Mouse (Mus musculus) lung, postnatal 14 days (tissue): Measurements from ENCODE around the gene Ebf3.

Source experiments
- DNase-seq: peaks from one replicate; pipeline ENCODE4 v3.0.0; 2021

Ebf3 gene

DNA sequence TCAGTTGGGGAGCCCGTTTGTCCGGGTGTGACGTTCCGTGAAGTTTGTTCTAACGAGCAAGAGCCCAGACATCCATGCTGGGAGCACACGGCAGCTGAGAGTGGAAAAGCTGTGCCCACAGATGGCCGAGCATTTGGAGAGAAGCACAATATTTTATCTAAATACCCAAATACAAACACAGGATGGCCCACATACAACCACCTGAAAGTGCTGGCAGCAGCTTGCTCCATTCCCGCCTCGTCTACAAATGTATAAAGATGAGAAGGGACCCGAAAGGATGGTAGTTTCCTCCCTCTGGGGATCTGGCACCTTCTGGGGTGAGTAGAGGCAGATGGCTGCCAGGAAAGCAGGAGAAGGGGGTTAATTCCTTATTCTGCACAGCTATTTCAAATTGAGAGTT lies 42.0 kb downstream of the Ebf3 start:
- no peak for DNase-seq

DNA sequence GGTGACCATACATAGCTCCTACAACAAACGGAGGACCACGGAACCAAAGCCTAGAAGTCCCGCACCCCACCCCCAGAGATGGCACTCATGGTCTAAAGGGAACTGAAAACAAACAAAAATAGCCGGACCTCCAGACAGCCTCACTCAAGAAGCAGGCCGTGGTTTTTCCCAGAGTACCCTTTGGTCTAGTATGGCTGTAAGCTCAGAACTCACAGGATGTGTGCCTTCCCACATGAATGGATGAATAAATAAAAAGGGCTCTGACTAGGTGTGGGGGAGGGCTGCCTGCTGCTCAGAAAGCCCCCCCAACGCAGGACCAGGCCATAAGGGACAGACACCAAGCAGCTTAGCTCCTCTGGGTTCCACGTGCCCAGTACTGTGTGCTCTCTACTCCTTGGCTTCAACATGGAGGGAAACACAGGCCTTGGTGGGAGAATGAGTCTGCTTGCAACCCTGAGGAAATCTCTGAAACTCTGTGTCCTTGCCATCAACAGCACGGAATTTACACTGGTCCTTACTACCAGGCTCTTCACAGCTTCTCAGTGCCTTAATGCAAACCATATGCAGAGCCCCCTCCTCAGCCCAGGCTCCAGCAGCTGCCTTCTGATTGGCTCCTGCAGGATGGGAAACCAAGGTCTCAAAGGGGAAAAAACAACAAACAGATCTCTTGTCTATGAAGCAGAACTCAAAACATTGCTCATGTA lies 45.6 kb downstream of the Ebf3 start:
- DNase-seq: no peak

DNA sequence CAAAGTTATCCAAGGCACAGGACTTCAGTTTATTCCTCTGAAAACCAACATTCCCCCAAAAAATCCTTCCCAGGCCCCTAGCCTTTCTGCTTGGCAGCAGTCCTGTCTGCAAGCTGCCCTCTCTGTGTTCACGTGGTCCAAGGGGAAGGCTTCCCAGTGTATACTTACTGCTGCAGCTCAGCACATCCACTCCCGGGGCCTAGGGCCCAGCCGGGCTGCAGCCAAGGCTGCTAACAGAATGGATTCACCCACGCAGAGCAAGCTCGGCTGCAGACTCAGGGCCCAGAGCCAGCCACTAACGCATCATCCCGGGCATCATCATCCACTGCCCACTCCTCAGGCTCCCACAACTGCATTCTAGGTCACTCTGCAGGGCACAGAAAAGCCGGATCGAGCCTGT lies 46.8 kb downstream of the Ebf3 start:
- DNase-seq: no peak

DNA sequence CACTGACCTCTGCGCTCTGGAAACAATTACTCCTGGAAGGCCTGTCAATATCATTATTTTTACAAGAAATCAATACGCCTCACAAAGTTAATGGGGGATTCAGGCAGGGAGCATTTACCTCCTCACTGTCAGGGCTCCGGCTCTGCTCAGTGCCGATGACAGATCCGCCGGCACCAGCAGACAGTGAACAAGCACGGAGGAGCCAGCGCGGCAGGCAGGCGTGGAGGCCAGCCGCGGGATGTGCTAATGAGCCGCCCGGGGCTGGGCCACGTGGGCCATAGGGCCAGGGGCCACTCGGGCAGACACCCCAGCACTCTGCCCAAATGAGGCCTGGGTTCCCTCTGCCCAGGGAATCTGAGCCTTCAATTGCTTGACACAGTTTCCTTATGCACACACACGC lies 47.7 kb downstream of the Ebf3 start:
- DNase-seq: no peak

DNA sequence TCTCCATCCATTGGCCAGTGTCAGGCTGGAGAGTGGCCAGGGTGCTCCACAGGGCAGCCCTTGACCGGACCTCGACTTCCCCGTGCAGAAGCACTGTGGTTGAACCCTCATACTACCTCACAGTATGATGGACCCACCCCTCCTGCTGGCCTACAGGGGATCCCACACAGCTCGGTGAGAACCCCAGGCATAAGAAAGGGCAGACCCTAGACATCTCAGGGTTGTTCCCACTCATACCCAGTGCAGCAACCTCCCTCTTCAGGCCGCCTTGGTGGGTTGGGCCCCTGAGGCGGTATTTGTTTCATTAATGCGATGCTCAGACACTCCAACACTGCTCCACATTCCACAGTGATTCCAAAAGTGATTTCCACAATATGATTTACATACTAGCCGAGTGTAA lies 51.9 kb downstream of the Ebf3 start:
- no peak for DNase-seq

DNA sequence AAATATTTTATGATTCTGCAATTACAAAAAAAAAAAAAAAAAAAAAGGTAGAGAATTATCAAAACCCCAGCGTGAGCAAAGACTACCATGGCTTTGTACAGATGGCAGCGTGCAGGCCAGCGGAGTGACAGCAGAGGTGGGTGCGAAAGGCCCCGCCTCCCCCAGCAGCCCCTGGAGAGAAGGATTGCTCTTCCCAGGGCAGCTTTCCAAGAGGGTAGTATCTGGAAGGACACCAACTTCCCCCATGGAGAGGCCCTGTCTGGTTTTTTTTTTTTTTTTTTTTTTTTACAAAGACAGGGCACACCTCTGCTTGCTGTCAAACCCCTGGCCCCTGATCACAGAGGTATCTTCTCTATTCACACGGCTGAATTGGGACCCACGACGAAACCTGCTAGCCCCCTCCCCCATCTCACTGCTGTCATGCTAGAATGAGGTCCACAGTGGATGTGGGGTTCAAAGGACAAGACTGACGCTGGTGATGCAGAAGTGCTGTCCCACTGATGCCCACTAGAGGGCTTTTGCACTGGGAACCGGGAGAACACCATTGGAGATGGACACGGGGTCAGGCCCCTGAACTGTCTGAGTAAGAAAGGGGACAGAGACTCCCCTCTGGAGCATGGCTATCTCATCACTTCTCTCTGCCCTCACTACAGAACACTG lies 67.9 kb downstream of the Ebf3 start:
- peak; percentile 77 for DNase-seq

DNA sequence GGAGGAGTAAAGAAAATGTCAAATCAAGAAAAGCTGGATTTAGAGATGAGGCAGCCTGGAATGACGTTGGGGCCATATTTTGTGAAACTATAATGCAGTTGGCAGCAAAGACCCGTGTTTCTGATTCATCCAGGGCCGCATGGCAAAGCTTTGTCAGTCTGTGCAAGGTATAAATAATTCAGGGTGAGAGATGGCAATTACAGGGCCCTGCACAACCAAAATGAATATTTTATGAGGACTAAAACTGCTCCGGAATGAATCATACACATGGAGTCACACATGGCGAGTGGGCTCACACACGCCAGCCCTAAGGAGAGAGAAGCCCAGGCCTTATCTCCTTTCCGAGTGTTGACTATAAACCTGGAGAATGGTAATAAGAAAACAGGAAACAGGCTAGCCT lies 69.4 kb downstream of the Ebf3 start:
- no peak for DNase-seq

DNA sequence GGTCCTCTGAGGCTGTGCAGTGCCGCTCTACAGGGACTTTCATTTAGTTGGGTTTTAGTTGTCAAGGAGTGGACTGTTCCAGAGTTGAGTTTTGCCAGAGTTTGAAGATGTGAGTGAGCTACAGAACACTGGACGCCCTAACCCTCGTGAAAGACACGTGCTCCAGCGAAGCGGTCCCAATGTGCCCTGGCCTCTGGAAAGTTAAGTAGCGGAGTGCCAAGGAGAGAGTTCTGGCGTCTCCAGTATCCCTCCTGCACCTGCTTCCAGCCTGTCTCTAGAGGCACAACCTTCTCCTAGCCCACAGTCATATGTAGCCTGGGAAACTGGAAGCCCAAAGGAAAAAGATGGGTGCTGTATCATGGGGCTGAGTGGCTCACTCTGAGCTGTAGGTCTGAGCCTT lies 73.8 kb downstream of the Ebf3 start:
- no peak for DNase-seq

DNA sequence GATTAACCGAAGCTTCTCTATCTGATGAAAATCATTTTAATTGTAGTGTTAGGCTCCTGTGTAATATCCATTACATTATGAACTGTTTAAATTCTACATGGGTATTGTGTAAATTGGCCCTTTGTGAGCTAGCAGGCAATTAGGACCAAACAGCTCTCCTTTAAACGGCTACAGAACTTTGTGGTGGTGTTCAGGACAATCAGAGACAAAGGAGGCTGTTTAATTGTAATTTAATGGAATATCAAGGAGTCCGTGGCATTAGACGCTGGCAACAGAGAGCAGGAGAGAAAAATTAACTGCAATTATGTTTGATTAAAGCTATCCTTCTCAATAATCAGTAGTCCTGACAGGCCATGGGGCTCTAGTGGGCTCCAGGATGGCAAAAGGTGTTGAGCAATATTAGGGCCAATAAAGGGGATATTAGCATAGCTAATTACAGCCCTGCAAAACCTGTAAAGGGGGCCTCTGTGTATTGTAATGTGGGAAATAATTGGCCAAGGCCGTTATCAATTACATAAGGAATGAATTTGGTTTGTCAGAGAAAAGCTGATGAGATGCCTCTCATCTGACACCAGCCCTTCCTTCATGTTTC lies 74.6 kb downstream of the Ebf3 start:
- no peak for DNase-seq

DNA sequence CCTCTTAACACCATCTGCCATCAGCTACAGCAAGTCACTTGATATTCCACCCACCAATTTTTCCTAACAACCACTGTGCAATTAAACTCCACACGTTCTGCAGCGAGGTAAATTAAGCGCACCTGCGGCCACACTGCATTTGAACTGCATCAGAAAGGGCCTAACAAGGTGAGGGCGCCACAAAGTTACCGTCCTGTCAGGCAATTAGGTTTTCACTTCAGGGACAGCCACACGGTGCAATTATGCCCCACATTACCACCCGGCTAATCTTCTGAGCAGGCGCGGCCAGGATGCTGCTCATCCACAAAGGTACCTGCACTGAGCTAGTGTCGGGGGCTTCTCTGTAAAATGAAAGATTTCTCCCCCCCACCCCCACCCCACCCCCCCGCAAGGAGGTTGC lies 76.8 kb downstream of the Ebf3 start:
- no peak for DNase-seq

DNA sequence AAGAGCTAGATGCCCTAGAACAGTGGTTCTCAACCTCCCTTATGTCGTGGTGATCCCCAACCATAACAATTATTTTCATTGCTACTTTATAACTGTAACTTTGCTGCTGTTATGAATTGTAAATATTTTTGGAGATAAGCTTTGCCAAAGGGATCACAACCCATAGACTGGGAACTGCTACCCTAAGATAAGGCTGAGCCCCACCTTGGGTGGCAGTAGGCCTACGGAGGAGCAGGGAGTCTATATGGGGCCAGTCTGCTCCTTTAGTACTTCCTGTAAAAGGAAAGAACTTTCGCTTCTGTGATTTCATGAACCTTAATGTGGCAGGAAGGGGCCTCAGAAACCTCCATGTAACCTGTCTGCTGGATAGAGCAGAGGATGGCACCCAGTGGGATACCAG lies 90.4 kb downstream of the Ebf3 start:
- no peak for DNase-seq

DNA sequence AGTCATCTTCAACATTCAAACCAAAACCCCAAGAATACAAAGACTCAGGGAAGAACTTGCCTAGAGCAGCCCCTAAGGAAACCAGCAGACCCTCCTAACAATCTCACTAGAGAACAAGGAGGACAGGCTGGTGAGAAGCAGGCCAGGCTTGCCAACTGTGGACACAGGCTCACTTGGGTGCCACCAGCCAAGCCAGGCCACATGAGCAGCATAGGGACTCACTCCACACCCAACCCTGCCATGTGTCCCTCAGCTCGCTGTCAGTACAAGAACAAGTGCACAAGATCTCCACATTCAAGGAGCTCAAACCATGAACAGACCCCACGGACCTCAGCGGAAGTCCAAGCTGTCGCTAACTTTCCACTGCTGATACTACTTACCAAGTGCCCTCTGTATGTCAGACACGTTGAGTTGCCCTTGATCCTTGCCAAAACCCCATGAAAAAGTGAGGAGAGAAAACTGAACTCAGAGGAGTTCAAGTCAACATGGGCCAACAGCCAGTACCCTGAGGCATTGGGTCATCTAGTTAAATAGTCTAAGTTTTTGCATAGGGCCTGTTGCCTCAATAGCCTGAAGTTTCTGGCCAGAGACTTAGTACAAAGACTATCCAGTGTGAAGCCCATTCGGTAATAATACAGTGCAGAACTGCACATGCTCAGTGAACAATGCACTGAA lies 91.3 kb downstream of the Ebf3 start:
- DNase-seq: no peak

DNA sequence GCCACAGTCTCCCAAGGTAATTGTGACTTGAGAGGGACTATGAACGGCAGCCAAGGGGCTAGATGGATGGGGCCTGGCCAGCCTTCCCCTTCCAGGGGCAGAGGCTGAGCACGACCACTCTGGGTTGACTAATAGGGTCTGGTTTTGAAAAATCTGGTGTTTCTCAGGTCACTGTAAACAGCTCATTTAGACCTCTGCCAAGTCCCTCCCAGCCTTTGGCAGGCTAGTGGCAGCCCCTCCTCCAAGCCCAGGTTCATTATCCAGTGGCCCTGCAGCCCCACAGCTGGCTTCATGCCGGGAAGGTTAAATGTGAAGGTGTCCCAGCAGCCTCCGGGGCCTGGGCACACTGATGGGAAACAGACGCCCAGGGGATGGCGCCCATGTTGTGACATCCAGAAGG lies 92.6 kb downstream of the Ebf3 start:
- DNase-seq: no peak

DNA sequence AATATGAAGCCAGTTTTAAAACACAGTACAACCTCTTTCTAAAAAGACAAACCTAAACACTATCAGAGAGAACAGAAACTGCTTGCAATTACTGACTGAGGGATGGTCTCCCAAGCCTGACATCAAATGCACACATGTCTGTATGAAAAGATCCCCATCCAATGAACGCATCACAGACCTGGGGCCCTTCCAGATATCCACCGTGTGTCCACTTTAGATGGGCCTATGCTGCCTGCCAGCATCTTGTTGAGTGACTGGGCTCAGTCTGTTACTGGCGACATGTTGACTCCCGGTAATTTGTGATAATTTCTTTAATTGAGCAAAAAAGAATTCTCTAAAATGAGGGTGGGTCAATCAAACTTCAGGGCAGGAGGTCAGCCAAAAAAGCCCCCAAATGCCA lies 93.8 kb downstream of the Ebf3 start:
- no peak for DNase-seq

DNA sequence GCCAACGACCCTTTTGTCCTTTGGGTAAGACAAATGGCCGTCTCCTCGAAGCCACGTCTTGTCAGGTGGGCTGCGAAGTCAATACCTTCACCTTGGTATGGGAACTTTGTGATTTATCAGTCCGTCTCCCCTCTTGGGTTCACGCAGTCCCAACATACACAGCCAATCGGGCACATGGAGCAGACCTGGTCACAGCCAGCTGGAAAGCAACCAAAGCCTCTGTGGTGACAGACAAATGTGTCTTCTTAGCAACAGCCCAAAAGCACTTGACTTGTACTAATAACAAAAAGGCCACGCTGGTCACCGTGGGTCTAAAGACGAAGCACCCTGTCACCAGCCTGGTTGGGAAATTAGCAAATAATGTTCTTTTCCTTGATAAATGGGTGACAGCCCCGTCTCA lies 95.5 kb downstream of the Ebf3 start:
- no peak for DNase-seq

DNA sequence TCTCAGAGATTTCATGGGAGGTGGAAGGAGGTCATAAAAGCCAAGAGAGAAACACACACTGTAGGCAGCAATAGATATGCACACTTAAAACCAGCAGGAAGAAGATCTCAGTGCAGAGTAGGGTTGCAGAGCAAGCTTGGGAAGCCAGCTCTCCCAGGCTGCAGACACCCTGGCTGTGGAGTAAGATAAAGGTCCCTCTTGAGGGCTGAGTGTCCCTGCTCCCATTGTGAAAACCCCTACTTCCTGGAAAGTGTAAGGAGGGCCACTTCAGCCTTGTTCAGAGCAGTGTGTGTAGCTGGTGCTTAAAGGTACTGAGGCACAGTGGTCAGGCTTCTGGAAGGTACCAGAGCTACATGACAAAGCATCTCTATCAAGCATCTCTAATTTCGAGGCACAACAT lies 100.8 kb downstream of the Ebf3 start:
- DNase-seq: no peak

DNA sequence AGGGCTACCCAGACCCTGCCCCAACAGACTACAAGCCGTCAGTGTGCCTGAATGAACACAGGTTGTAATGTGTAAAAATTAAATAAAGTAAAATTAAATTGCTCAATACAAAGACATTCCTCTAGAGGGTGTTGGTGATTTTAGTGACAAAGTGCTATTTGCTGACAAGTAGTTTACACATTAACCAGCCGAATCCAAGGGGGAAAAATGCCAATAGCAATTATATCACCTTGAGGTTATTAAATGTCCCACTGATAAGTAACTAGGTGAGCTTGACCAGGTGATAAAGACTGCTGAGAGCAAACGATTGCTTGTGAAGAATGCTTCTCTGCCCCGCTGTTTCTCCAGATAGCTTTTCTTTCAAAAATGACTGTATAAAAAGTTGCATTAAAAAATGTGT lies 102.9 kb downstream of the Ebf3 start:
- no peak for DNase-seq

DNA sequence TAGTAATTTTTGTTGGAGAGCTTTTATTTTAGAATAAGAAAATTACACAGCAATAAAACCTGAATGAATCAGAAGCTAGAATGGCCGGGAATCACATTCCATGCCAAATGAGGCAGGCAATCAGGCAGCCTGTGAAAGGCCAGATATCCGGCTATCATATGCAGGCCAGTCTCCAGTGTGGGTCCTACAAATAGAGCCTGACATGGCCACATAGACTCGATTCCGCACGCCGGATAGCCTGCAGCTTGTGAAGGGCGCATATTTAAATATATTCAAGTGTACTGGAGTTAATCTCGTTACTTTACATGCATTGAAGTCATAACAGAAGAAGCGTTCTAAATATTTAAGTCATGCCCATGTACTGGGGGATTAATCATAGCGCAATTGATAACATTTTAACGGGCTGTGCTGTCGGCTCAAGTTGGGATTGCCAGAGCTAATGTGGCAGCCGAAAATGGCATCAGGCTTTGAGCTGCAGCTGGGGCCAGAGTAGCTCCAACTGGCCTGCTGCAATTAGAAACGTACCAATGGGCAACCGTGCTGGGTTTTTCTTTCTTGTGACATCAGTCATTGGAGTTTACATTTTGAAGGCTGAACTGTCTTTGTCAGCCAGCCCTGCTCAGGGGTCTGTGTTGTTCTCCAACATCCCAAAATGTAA lies 104.4 kb downstream of the Ebf3 start:
- DNase-seq: no peak

DNA sequence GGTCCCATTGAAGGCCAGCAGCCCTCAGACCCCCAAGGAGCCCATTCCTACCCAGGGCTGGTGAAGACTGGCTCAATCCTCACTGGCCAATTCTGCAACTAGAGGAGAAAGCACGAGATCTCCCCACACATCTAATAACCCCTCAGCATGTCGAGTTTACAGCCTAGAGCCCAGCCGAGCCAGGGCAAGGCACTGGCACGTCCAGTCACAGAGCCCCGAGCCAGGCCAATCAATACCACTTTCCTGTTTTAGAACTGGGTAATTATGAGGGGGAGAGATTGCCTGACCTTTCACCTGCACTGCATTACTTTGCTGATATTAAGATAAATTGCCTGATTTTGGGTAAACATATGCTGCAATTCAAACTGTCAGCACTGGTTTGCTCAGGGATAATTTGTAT lies 105.7 kb downstream of the Ebf3 start:
- DNase-seq: no peak

DNA sequence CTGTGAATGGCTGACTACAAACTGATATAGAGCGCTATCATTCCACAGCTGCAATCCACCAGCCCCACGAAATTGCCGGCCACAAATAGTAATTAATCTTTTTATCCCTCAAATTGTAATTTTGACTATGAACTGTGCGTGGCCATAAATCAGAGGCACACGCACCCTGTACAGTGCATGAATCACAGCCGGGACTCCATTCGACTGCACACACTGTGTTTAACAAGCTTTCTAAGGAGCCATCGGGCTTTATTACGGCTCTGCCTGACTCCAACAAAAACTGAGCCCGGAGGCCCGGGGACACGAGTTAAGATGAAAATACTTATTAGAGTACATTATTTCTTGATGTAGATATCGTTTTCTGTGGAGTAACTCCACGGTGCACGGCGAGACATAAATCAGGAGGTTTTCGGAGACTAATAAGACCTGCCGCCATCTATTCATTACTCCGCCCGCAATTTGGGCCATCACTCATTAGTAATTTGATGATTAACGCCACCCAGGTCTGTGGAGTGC lies 107.4 kb downstream of the Ebf3 start:
- DNase-seq: no peak

DNA sequence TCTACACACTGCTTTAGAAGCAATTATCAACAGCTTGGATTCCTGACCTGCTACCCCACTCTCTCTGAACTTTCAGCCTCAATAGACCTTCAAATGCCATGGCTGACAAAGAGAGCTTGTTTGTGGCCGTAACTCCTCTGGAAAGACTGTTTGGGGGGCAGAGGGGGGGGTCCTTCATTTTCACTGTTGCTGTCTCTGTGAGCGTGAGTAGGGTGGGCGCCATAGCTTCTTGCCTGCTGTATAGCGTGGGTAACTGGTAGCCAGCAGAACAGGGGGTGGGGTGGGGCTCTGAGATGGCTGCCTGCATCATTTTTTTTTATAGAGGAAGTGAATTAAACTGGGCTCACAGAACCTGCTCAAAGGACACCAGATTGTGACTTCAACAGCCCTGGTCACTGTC lies 114.7 kb downstream of the Ebf3 start:
- no peak for DNase-seq

DNA sequence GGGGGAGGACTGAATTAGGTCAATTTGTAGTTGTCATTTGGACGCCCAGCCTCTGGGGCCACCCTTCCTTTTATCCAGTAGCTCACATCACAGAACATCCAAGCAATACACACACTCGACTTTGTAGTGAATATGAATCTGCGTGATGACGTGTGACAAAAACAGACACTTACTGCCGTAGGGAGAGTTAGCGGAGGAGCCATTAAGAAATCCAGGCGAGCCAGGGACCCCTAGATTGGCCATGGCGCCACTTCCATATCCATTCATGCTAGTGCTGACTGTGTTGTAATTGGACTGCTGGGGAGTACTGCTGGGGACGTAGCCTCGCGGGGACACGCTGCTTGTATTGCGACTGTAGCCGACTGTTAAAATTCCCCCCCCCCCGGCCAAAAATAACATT lies 115.3 kb downstream of the Ebf3 start:
- no peak for DNase-seq
